ENCODE assay signal across 9 mouse cellular contexts in genomic region chr8:111853219-111853618, GRCm38 (mm10). TPM values are rescaled to one million over a fixed set of nuclear protein-coding genes. Genes with fewer than 3 reads are reported as not detected.
DNase-seq lines count a peak whose midpoint lies in the region; ATAC-seq and TF ChIP-seq lines count a peak whose summit lies in the region.
"Not testable (repeated sequence)": the region's sequence is repeated elsewhere in the genome, so short reads cannot be mapped to it uniquely, and the experiment has no call there.
"Had no signal": no experiment of that assay in that cellular context is flagged by ENCODE, and none has a peak within 500 bp of the region (broad histone marks: within the 10 kb centered on the region; RNA-seq: fewer than 3 reads in every experiment).

No protein-coding gene starts in this region.

- H3K9ac ChIP-seq in forebrain, embryonic 11.5 days (ENCODE audit: low read length): peak overlapping the region; percentile 81; the same call in 1 of the 2 replicates
- peak overlapping the region; percentile 93 for H3K9ac ChIP-seq in heart, embryonic 14.5 days (ENCODE audit: low read length)
- peak overlapping the region; percentile 83 for H3K9ac ChIP-seq in intestine, embryonic 15.5 days
- H3K9ac ChIP-seq in limb, embryonic 13.5 days: peak overlapping the region; percentile 95
- H3K9ac ChIP-seq in lung, postnatal 0 days (replicated peaks; ENCODE audit: low read depth): peak overlapping the region; percentile 79
- H3K9ac ChIP-seq in neural tube, embryonic 12.5 days: peak overlapping the region; percentile 82

- H3K4me3 ChIP-seq in forebrain, embryonic 11.5 days (ENCODE audit: low read depth, low read length): peak overlapping the region; percentile 94
- peak overlapping the region; percentile 75 to 96 for H3K4me3 ChIP-seq in heart, embryonic 14.5 days (ENCODE audit: control insufficient read depth in 1 of 2, insufficient read depth in 1 of 2, low read depth in 1 of 2, low read length in 2 of 2)
- peak overlapping the region; percentile 76 for H3K4me3 ChIP-seq in intestine, embryonic 15.5 days (replicated peaks)
- peak overlapping the region; percentile 98 for H3K4me3 ChIP-seq in limb, embryonic 13.5 days
- peak overlapping the region; percentile 78 for H3K4me3 ChIP-seq in lung, postnatal 0 days (ENCODE audit: low read depth, low read length)
- H3K4me3 ChIP-seq in neural tube, embryonic 12.5 days: peak overlapping the region; percentile 94

- peak; percentile 20 for DNase-seq in cerebellum, adult 11-12 months
- not testable (repeated sequence) for DNase-seq in forebrain, embryonic 11.5 days (ENCODE audit: low spot score); lung, postnatal 0 days (ENCODE audit: low spot score)

- not testable (repeated sequence) for H3K27me3 ChIP-seq in forebrain, embryonic 11.5 days (ENCODE audit: control insufficient read depth, insufficient read depth, low read length); heart, embryonic 14.5 days (ENCODE audit: control insufficient read depth, insufficient read depth, low read length); intestine, embryonic 15.5 days (replicated peaks); limb, embryonic 13.5 days; lung, postnatal 0 days (replicated peaks; ENCODE audit: insufficient read depth, low read length); neural tube, embryonic 12.5 days (replicated peaks)

- not testable (repeated sequence) for TF ChIP-seq EP300 in lung, postnatal 0 days (IDR thresholded peaks at IDR 0.05)

- H3K36me3 ChIP-seq in forebrain, embryonic 11.5 days (ENCODE audit: control insufficient read depth, insufficient read depth, low read length); heart, embryonic 14.5 days (ENCODE audit: control insufficient read depth, insufficient read depth, low read length); intestine, embryonic 15.5 days; lung, postnatal 0 days (ENCODE audit: insufficient read depth, low read length); neural tube, embryonic 12.5 days: not testable (repeated sequence)
- peaks cover 12% of the 10 kb centered on the region; the same call in 1 of the 2 replicates for H3K36me3 ChIP-seq in limb, embryonic 13.5 days

- not testable (repeated sequence) for H3K27ac ChIP-seq in forebrain, embryonic 11.5 days (ENCODE audit: low read depth, low read length); heart, embryonic 14.5 days (replicated peaks in 1 of 2; ENCODE audit: control insufficient read depth in 1 of 2, insufficient read depth in 1 of 2, low read depth in 2 of 2, low read length in 2 of 2); intestine, embryonic 15.5 days; limb, embryonic 13.5 days; lung, postnatal 0 days (ENCODE audit: low read length); neural tube, embryonic 12.5 days

- 65% methylated on average over 12 of the region's 12 CpGs for WGBS in forebrain, embryonic 11.5 days
- WGBS in heart, embryonic 14.5 days: 48% methylated on average over 12 of the region's 12 CpGs
- WGBS in intestine, embryonic 15.5 days: 53% methylated on average over 12 of the region's 12 CpGs
- WGBS in limb, embryonic 13.5 days: 58% methylated on average over 11 of the region's 12 CpGs
- 47% methylated on average over 12 of the region's 12 CpGs for WGBS in lung, postnatal 0 days
- WGBS in neural tube, embryonic 12.5 days: 66% methylated on average over 12 of the region's 12 CpGs

- not testable (repeated sequence) for TF ChIP-seq CTCF in lung, postnatal 0 days (IDR thresholded peaks at IDR 0.05)

- not testable (repeated sequence) for H3K9me3 ChIP-seq in forebrain, embryonic 11.5 days (ENCODE audit: control insufficient read depth, low read length); heart, embryonic 14.5 days (ENCODE audit: control insufficient read depth, low read length); intestine, embryonic 15.5 days; limb, embryonic 13.5 days; lung, postnatal 0 days (ENCODE audit: low read length); neural tube, embryonic 12.5 days

- peak overlapping the region; percentile 84 for H3K4me2 ChIP-seq in forebrain, embryonic 11.5 days (ENCODE audit: low read depth, low read length, severe bottlenecking)
- peak overlapping the region; percentile 93 for H3K4me2 ChIP-seq in heart, embryonic 14.5 days (ENCODE audit: low read length)
- H3K4me2 ChIP-seq in intestine, embryonic 15.5 days (replicated peaks): peak overlapping the region; percentile 77
- H3K4me2 ChIP-seq in limb, embryonic 13.5 days (replicated peaks): peak overlapping the region; percentile 80
- peak overlapping the region; percentile 91 for H3K4me2 ChIP-seq in lung, postnatal 0 days (replicated peaks; ENCODE audit: low read depth, low read length)
- peak overlapping the region; percentile 92 for H3K4me2 ChIP-seq in neural tube, embryonic 12.5 days (replicated peaks)

- not testable (repeated sequence) for H3K4me1 ChIP-seq in forebrain, embryonic 11.5 days (replicated peaks; ENCODE audit: control insufficient read depth, insufficient read depth, low read length); intestine, embryonic 15.5 days (replicated peaks); lung, postnatal 0 days (ENCODE audit: insufficient read depth, low read depth, low read length); neural tube, embryonic 12.5 days
- H3K4me1 ChIP-seq in heart, embryonic 14.5 days (ENCODE audit: control insufficient read depth in 2 of 2, insufficient read depth in 2 of 2, low read length in 2 of 2): peaks cover 0 to 11% of the 10 kb centered on the region in 2 experiments; a peak in 2 of 4 replicates
- peaks cover 11% of the 10 kb centered on the region for H3K4me1 ChIP-seq in limb, embryonic 13.5 days

- ATAC-seq in forebrain, embryonic 11.5 days (replicated peaks; ENCODE audit: low FRiP score); heart, embryonic 14.5 days (ENCODE audit: insufficient number of reproducible peaks, insufficient read depth, low FRiP score, low read depth); intestine, embryonic 15.5 days; limb, embryonic 13.5 days (ENCODE audit: low FRiP score, low read depth); lung, postnatal 0 days; neural tube, embryonic 12.5 days (ENCODE audit: low FRiP score, low read depth): not testable (repeated sequence)

RNA-seq across cellular contexts. Expression of gene Cfdp1, which starts 0.9 kb away (rescaled TPM):
- polyA plus RNA-seq in forebrain, embryonic 11.5 days (2014; fragmentation: Nextera tagmentation; extraction: Ambion mirVana): 196 and 206 TPM in 2 replicates
- 110 TPM in 2 replicates for polyA plus RNA-seq in heart, embryonic 14.5 days (2014; fragmentation: Nextera tagmentation; extraction: Ambion mirVana)
- 182 and 187 TPM in 2 replicates for polyA plus RNA-seq in intestine, embryonic 15.5 days (2015; fragmentation: Nextera tagmentation; extraction: Ambion mirVana)
- 260 and 262 TPM in 2 replicates for polyA plus RNA-seq in limb, embryonic 13.5 days (2015; fragmentation: Nextera tagmentation; extraction: Ambion mirVana)
- 93.9 and 102 TPM in 2 replicates for polyA plus RNA-seq in lung, postnatal 0 days (2015; fragmentation: Nextera tagmentation; extraction: Ambion mirVana)
- 177 and 201 TPM in 2 replicates for polyA plus RNA-seq in neural tube, embryonic 12.5 days (2016; fragmentation: Nextera tagmentation; extraction: Ambion mirVana)

RNA-seq across cellular contexts. Expression of gene Tmem170, which starts 23.3 kb away (rescaled TPM):
- polyA plus RNA-seq in forebrain, embryonic 11.5 days (2014; fragmentation: Nextera tagmentation; extraction: Ambion mirVana): 8.5 and 11.1 TPM in 2 replicates
- 4.3 and 4.5 TPM in 2 replicates for polyA plus RNA-seq in heart, embryonic 14.5 days (2014; fragmentation: Nextera tagmentation; extraction: Ambion mirVana)
- 15.9 and 16.0 TPM in 2 replicates for polyA plus RNA-seq in intestine, embryonic 15.5 days (2015; fragmentation: Nextera tagmentation; extraction: Ambion mirVana)
- 7.5 and 8.6 TPM in 2 replicates for polyA plus RNA-seq in limb, embryonic 13.5 days (2015; fragmentation: Nextera tagmentation; extraction: Ambion mirVana)
- polyA plus RNA-seq in lung, postnatal 0 days (2015; fragmentation: Nextera tagmentation; extraction: Ambion mirVana): 10.5 and 11.3 TPM in 2 replicates
- polyA plus RNA-seq in neural tube, embryonic 12.5 days (2016; fragmentation: Nextera tagmentation; extraction: Ambion mirVana): 6.0 and 7.8 TPM in 2 replicates

RNA-seq across cellular contexts. Expression of gene Chst5, which starts 57.0 kb away (rescaled TPM):
- polyA plus RNA-seq in forebrain, embryonic 11.5 days (2014; fragmentation: Nextera tagmentation; extraction: Ambion mirVana): 1.9 and 2.2 TPM in 2 replicates
- polyA plus RNA-seq in heart, embryonic 14.5 days (2014; fragmentation: Nextera tagmentation; extraction: Ambion mirVana): 0.12 TPM in 1 of 2 replicates, not detected in the other
- polyA plus RNA-seq in intestine, embryonic 15.5 days (2015; fragmentation: Nextera tagmentation; extraction: Ambion mirVana): 1.2 and 1.7 TPM in 2 replicates
- 7.2 and 7.9 TPM in 2 replicates for polyA plus RNA-seq in limb, embryonic 13.5 days (2015; fragmentation: Nextera tagmentation; extraction: Ambion mirVana)
- polyA plus RNA-seq in lung, postnatal 0 days (2015; fragmentation: Nextera tagmentation; extraction: Ambion mirVana): 5.3 and 6.3 TPM in 2 replicates
- 4.8 and 4.9 TPM in 2 replicates for polyA plus RNA-seq in neural tube, embryonic 12.5 days (2016; fragmentation: Nextera tagmentation; extraction: Ambion mirVana)
- polyA plus RNA-seq: adrenal gland, adult 2 months; Patski had no signal
